Mouse (Mus musculus) megakaryocyte progenitor cell, adult 5-6 weeks (primary cell): ENCODE results near the gene Gm13090. TPM values are rescaled to one million over a fixed set of nuclear protein-coding genes. Genes with fewer than 3 reads are reported as not detected.
A peak's percentile ranks its signal among the peaks of the same experiment; 100 is the strongest.

Experiments
- ATAC-seq: replicated peaks from 2 replicates; pipeline ENCODE4 v1.8.0; 2016; ENCODE audit warnings: mild to moderate bottlenecking, moderate TSS enrichment, inconsistent platforms; ENCODE audit not compliant: poor library complexity
- total RNA-seq, 2 experiments: library from RNA; stranded (forward) in 1 of 2; stranded (reverse) in 1 of 2; fragments of 157-497, 149-512 nt in 1 of 2; fragments of 200-1000 nt in 1 of 2; gene quantifications; 2 replicates each; pipeline versions ENCODE4 v1.2.3 to v1.2.4; 2015 to 2017

The Gm13090 gene
- total RNA-seq, 2 experiments from 2014 or later = not detected

- no peak for ATAC-seq
Observed at GRCm38 (mm10) chr4:151096334-151097103, 7.1 kb downstream of the Gm13090 start.

DNA sequence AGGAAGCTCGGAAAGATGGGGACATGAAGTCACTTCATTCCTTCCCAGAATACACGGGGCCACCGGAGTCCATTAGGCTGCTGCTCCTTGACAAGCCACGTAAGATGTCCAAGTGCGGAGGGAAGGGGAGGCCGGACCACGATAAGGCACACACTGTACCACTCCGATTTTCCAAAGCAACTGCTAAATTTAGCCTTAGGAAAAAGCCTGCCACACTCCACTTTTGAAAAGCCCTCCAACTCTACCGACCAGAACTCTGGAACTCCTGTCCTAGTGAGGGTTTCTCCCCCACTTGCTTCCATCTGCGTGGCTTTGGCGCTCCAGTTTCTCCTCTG is 7.7 kb downstream of the Gm13090 start:
- no peak for ATAC-seq

DNA sequence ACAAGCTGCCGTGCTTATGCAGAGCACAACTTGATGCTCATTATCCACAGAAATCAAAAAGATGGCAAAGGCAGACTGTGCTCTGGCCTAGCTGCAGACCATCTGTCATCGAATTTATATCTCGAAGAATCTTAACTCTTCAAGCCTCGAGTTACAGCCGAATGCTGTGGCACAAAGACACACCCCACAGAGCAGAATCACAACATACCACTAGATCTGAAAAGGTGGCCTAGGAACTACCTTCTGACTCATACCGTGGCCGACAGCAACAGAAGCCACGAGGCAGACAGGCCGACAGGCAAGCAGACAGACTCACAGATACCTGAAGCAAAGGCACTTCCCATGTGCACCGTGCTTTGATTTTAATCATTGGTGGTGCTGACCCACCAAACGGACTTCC is 14.3 kb downstream of the Gm13090 start:
- no peak for ATAC-seq

DNA sequence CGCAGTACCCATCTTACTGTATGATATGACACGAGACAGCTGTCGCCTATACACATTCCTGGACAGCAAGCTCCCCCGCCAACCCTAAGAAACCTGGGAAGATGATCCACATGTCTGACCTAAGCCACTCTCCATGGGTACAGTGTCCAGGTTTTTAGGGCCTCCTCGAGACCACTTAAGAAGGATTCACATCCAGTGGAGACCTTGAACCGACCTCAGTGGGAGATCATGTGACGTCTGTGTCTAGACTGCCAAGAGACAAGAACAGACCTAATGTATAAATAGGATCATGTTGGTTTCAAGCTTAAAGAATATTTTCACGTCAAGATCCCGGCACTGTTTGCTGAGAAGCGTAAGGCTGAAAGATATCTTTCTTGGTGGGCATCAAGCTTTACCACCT is 14.8 kb downstream of the Gm13090 start:
- ATAC-seq = no peak

GRCm38 (mm10) chr4:151105886-151106285 is 16.5 kb downstream of the Gm13090 start:
- no peak for ATAC-seq

GRCm38 (mm10) chr4:151106468-151106867 is 17.1 kb downstream of the Gm13090 start:
- no peak for ATAC-seq

GRCm38 (mm10) chr4:151107131-151108001 is 18.0 kb downstream of the Gm13090 start:
- no peak for ATAC-seq

- peak; percentile 99 for ATAC-seq
Observed at GRCm38 (mm10) chr4:151108028-151108771, 18.8 kb downstream of the Gm13090 start.

DNA sequence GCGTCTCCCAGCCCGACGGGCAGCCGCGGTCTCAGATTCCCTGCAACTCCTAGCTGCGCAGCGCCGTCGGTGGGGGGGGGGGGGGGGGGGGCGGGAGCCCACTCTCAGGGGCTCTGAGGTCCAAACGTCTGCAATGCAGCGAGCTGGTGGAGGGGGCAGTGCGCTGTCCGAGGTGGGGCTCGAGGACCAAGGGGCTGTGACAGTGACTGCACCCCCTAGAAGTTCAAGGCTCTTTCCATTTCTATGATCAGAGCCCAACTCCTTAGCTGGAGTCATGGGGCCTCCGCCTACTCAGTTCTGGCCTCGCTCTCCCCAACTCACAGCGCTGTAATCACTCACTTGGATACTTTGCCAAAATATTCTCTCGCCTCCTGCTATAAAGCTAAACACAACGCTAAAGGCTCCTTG is 19.5 kb downstream of the Gm13090 start:
- ATAC-seq = no peak

GRCm38 (mm10) chr4:151111226-151111625 is 21.9 kb downstream of the Gm13090 start:
- ATAC-seq = no peak

GRCm38 (mm10) chr4:151114574-151114973 is 25.2 kb downstream of the Gm13090 start:
- ATAC-seq = no peak

DNA sequence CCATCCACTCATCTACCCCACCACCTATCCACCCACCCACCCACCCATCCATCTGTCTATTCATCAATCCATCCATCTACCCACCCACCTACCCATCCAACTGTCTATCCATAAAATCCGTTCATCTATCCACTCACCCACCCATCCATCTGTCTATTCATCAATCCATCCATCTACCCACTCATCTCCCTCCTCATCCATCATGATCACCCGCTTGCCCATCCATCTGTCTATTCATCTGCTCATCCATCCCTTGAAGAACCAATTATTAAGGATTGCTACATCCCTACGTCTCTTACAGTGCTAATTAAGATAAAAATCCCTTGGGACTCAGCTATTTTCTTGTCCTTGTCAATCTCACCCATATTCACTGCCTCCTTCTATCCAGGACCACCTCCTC is 29.5 kb downstream of the Gm13090 start:
- no peak for ATAC-seq

DNA sequence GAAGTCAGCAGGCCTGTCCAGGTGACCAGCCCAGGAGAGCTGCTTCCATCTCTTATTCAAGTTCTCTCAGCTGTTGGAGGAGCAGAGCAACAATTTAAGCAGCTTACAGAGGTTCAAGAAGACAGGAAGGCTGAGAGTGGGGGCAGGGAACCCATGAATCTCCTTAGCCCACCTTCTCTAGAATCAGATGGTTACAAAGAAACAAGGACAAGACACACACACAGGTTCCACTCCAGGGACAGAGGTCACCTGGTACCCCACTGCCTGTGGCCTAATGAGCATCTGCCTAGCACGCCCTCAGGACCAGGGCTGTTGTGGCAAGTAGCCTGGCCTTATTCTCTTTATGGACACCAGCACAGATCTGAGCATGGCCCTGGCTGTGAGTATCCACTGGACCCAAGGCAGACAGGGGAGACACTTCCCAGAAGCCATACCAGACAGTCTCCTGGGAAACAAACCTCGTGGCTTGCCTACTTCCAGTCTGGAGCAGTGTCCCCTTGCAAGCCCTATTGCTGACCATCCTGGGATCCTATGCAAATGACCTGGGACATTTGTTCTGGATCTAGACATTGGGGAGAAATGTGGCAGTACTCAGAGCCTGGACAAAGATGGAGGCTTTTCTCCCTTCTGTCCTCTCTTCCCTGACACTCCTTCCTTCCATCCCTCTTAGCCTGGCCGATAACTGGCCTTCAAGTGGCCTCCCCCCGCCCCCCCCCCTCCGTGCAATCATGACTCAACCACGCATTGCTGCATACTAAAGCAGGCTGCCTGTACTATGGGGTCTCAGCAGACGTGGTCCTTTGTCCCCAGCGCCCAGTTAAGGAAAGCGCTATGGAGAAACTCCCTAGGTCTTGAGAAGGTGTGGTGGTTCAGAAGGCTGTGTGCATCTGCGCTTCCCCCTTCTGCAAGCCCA is 38.5 kb downstream of the Gm13090 start:
- no peak for ATAC-seq

DNA sequence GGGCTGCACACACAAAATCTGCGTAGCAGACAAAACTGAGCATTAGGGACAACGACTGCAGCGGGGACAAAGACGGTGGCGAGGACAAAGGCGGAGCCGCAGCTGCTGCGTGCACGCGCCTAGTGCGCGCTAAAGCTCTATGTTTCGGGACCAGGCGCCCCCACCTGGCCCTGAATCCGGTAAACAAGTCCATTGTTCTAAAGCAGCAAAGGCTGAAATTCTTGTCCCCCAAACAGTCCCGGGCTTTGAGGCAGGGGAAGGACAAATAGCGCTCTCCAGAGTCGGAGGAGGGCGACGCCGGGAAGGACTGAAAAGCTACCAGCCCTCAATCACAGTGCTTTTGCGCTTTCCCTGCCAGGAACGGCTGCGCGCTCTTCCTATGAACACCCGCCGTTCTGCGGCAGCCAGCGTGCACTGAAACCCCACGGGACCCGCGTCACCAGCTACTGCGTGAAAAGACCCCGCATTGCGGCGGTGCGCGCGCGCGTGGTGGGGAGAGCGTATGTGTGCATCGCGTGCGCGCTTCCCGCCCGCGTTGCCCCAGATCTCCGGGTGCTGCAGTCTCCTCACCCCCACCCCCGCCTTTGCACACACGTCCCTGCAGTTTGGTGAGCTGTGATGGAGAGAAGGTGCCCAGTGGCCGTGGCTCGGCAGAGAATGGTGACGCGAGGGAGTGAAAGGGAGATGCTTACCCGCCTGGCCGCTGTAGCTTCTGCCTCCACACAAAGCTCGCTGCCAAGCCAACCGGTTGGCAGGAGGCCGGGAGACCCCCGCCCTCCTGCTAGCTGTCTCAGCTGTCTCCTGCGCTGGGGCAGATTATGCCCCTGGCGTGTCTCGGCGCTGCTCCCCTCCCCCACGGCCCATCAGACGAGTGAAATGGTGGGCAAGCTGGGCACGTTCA is 39.5 kb downstream of the Gm13090 start:
- ATAC-seq = 0 out of 2 replicates have a peak, but pooled peaks have one; percentile 32

- no peak for ATAC-seq
Observed at GRCm38 (mm10) chr4:151129725-151130557, 40.6 kb downstream of the Gm13090 start.

DNA sequence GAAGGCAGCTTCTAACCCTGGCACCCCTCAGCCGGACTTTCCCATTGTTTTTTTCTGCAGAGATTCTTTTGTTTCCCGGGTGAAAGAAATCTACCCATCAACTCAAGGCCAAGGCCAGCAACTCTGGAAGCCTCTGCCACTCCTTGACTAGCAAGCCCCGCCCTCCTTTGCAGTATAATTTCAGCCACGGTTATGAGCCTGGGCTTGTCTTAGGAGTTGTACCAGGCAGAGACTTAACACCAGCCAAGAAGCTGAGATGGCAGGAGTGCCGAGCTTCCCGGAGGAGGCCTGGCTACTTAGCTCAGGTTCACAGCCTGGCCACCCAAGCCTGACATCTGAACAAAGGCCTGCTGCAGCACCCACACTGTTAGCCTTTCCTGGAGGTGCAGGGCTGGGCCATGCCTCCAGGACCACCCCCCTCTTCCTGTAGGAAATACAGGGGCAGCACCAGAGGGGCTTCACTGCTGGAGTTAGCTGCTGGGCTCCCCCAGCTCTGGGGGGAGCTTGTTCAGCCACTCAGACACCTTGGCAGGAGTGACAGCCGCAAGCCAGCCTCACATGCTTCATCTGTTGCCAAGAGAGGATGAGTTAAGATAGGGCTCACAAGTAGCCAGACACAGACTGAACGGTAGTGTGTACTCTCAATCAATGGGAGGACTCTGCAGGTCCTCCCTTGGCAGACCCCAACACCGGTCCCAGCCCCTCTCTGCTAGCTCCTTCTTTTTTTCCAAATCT is 41.6 kb downstream of the Gm13090 start:
- no peak for ATAC-seq

GRCm38 (mm10) chr4:151132493-151132892 is 43.1 kb downstream of the Gm13090 start:
- no peak for ATAC-seq

DNA sequence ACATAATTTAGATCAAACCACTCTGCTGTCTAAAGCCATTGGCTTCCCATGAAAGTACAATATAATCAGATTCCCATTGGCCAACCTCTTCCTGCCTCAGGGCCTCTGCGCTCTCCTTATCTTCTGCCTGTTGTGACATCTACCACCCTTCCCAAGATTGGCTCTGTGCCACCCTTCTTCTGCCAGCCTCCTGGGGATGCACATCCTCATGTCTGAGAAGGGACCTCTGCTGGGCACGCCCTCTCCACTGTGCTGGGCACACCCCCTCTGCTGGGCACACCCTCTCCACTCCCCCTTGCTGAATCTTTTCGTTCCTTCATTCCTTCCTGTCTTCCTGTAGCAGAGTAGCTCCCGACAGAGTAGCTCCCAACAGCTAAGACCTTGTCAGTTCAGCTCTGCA is 44.4 kb downstream of the Gm13090 start:
- peak; percentile 25; the same call in 1 of the 2 replicates for ATAC-seq
